Mouse (Mus musculus) thymus, adult 2 months (tissue): ENCODE measurements at regions not wholly inside any gene's neighbourhood (a gene's known extent, or its start where the extent isn't known, plus 50 kb on each side); places are given as distances from the start of the nearest gene placed in this dataset.

ENCODE experiments used
- CTCF ChIP-seq: fragments of 200-500 bp; IDR thresholded peaks from 2 replicates; pipeline ENCODE4 v1.5.1; 2012; ENCODE audit warnings: mild to moderate bottlenecking, control low read depth, low read length, moderate library complexity, borderline replicate concordance; ENCODE audit not compliant: control insufficient read depth, poor library complexity, insufficient read depth; ENCODE audit errors: extremely low read depth
- POLR2A ChIP-seq: fragments of 200-500 bp; IDR thresholded peaks from 2 replicates; pipeline ENCODE4 v1.6.1; 2012; ENCODE audit warnings: mild to moderate bottlenecking, low read length, control low read depth, moderate library complexity; ENCODE audit not compliant: control insufficient read depth, poor library complexity, insufficient read depth; ENCODE audit errors: extremely low read depth

DNA sequence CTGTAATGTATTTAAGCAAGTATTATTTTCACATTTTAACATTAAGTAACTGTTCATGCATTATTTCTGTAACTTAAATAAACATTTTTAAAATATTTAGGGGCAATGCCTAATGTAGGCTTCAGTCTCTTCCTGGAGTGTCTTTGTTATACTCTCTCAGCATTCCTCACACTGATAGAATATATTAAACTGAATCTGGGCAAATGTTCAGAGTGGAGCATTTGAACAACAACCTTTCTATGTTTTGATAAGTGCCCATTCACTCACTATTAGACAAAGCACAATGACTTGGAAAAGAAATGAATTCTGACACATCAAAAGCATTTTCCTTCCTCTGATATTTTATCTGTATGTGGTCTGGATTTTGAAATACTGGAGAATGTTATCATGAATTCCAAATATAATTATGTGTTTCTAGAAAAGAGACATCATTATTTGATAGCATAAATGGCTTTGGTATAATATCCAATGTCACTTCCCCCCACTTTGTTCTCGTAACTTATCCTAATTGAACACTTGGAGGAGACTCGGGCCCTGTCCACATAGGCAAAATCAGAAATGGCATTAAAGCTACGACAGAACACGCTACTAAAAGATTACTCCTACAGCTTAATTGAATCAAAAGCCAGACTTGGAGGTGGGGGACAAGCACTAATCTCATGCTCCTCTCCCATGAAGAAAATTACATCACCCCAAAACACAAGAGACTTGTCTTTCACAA lies 127.1 kb upstream of the Spred2 start:
- TF ChIP-seq POLR2A, result no peak
- no peak for TF ChIP-seq CTCF
